Mouse (Mus musculus) forebrain, embryonic 12.5 days (tissue): ENCODE measurements at regions not wholly inside any gene's neighbourhood (a gene's known extent, or its start where the extent isn't known, plus 50 kb on each side); places are given as distances from the start of the nearest gene placed in this dataset.
A peak's percentile ranks its signal among the peaks of the same experiment; 100 is the strongest.

Experiments used
- ATAC-seq: fragments of 200-750 bp; cut with Nextera tagmentation; 2 replicates; pipeline ENCODE4 v1.8.0; 2017; ENCODE audit warnings: moderate TSS enrichment; ENCODE audit not compliant: low FRiP score
- H3K27ac ChIP-seq: fragments of 300-500 bp; sonication (generic); 2 replicates; pipeline ENCODE4 v1.5.1; 2016; ENCODE audit warnings: mild to moderate bottlenecking
- H3K27me3 ChIP-seq: fragments of 300-500 bp; sonication (generic); 2 replicates; pipeline ENCODE4 v1.6.1; 2016; ENCODE audit warnings: mild to moderate bottlenecking
- H3K36me3 ChIP-seq: fragments of 300-500 bp; sonication (generic); replicated peaks from 2 replicates; pipeline ENCODE4 v1.6.1; 2016; ENCODE audit warnings: mild to moderate bottlenecking
- H3K4me1 ChIP-seq: fragments of 300-500 bp; sonication (generic); 2 replicates; pipeline ENCODE4 v1.6.1; 2016
- H3K4me2 ChIP-seq: fragments of 300-500 bp; sonication (generic); 2 replicates; pipeline ENCODE4 v1.6.1; 2016; ENCODE audit warnings: mild to moderate bottlenecking, moderate library complexity
- H3K4me3 ChIP-seq: fragments of 300-500 bp; sonication (generic); replicated peaks from 2 replicates; pipeline ENCODE4 v1.5.1; 2016; ENCODE audit warnings: mild to moderate bottlenecking
- H3K9ac ChIP-seq: fragments of 300-500 bp; sonication (generic); 2 replicates; pipeline ENCODE4 v1.6.1; 2016; ENCODE audit warnings: mild to moderate bottlenecking
- H3K9me3 ChIP-seq: fragments of 300-500 bp; sonication (generic); 2 replicates; pipeline ENCODE4 v1.6.1; 2016
- WGBS: fragments of 180-500 bp; shearing (Covaris S2); methylation state at CpG from one replicate; pipeline ENCODE4 v1.1.7; 2016; 5-methylcytosine and 5-hydroxymethylcytosine counted together

DNA sequence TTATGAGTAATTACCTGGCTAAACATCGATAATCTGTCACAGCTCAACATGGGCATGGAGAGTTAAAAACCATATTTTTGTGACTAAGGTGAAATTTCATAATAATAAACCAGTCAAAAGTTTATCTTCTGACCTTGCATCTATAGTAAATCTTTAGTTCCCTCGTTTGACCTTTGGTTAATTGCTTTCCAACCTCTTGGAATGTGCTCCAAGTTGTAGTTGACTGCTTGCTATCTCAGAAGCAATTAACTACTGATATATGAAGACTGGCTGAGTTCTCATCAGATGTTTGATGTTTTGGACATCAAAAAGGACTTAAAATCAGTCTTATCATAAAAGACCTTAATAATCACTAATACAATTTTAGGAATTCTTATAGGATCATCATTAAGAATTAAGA lies 895.8 kb upstream of the Tmprss15 start:
- no peak overlapping the region for H3K4me2 ChIP-seq
- no peak overlapping the region for H3K27ac ChIP-seq
- H3K27me3 ChIP-seq, result no peaks in the 10 kb centered on the region
- no peak for ATAC-seq
- no peaks in the 10 kb centered on the region for H3K4me1 ChIP-seq
- H3K36me3 ChIP-seq, result no peaks in the 10 kb centered on the region
- H3K4me3 ChIP-seq, result no peak overlapping the region
- no peaks in the 10 kb centered on the region for H3K9me3 ChIP-seq
- WGBS, result 81% methylated on average over 2 of the region's 2 CpGs
- no peak overlapping the region for H3K9ac ChIP-seq

GRCm38 (mm10) chr16:79972146-79972545 lies 881.2 kb upstream of the Tmprss15 start:
- H3K9me3 ChIP-seq, result no peaks in the 10 kb centered on the region
- no peaks in the 10 kb centered on the region for H3K36me3 ChIP-seq
- no peaks in the 10 kb centered on the region for H3K4me1 ChIP-seq
- no peak overlapping the region for H3K4me3 ChIP-seq
- no peak overlapping the region for H3K27ac ChIP-seq
- H3K27me3 ChIP-seq, result no peaks in the 10 kb centered on the region
- WGBS, result 78% methylated on average over 6 of the region's 6 CpGs
- no peak overlapping the region for H3K4me2 ChIP-seq
- ATAC-seq, result no peak
- H3K9ac ChIP-seq, result no peak overlapping the region

GRCm38 (mm10) chr16:79937042-79937441 lies 846.1 kb upstream of the Tmprss15 start:
- Histone ChIP-seq H3K36me3 (no peaks in the 10 kb centered on the region), H3K27ac (no peak overlapping the region), H3K9ac (no peak overlapping the region), H3K4me2 (no peak overlapping the region), H3K27me3 (no peaks in the 10 kb centered on the region), H3K4me1 (no peaks in the 10 kb centered on the region), H3K4me3 (no peak overlapping the region), H3K9me3 (no peaks in the 10 kb centered on the region)
- 83% methylated on average over 2 of the region's 2 CpGs for WGBS
- no peak for ATAC-seq

DNA sequence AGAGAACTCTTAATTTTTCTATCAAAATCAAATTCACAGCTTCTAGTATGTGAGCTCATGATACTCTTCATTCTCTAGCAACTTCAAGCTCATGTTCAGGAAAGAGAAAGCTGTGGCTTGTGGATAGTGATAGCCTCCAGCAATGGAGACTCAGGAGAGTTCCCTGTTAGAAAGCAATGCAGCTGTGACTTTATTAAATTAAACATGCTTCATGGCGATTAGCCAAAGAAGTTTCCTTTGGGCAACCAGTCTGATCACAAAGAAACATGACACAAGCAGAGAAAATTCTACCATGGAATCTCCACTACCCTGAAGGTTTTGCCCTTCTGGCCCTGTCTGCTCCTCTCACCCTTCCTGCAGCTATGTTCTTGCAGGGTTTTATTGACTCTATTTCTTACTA lies 816.2 kb upstream of the Tmprss15 start:
- no peaks in the 10 kb centered on the region for H3K27me3 ChIP-seq
- no peaks in the 10 kb centered on the region for H3K36me3 ChIP-seq
- 71% methylated on average over 1 of the region's 1 CpGs for WGBS
- no peak for ATAC-seq
- H3K4me1 ChIP-seq, result no peaks in the 10 kb centered on the region
- no peak overlapping the region for H3K4me2 ChIP-seq
- no peak overlapping the region for H3K27ac ChIP-seq
- no peaks in the 10 kb centered on the region for H3K9me3 ChIP-seq
- no peak overlapping the region for H3K9ac ChIP-seq
- no peak overlapping the region for H3K4me3 ChIP-seq

DNA sequence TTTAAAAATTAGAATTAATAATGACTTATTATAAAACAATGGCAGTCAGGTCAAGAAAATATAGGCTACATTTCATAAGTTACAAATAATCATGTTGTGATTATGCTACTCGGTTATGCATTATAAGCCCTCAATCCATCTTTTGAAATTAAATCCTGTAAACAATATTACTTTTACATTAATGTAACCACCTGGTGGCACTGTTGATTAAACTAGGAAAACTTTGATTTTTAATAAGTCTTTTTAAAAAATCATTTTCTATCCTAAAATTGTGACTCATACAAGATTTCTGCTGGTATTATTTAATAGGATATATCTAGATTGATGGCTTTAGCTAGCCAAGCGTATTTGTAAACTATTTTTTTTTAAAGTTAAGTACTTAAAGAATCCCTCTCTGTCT lies 810.6 kb upstream of the Tmprss15 start:
- Histone ChIP-seq H3K4me3 (no peak overlapping the region), H3K4me1 (0 out of 2 replicates have a peak, but pooled peaks cover 4% of the 10 kb centered on the region), H3K9me3 (no peaks in the 10 kb centered on the region), H3K9ac (no peak overlapping the region), H3K27me3 (no peaks in the 10 kb centered on the region), H3K27ac (no peak overlapping the region), H3K36me3 (no peaks in the 10 kb centered on the region), H3K4me2 (no peak overlapping the region)
- 89% methylated on average over 2 of the region's 2 CpGs for WGBS
- no peak for ATAC-seq

DNA sequence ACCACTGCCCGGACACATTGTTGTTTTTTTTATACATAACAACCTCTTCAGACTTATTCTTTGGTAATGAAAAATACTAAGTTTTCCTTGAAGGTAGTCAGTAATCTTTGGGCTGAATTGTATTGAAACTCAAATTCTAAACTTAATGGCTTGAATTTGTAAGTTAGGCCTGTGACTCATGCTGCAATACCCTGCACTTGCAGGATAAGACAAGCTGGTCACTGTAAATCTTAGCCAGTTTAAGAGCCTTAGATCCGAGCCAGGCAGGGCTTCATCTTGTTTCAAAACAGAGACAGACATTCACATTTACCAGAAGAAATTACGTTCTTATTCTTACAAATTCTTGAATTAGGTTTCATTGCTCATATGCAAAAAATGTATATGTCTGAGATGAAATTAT lies 791.0 kb upstream of the Tmprss15 start:
- Histone ChIP-seq H3K36me3 (no peaks in the 10 kb centered on the region), H3K9me3 (no peaks in the 10 kb centered on the region), H3K4me1 (no peaks in the 10 kb centered on the region), H3K4me2 (no peak overlapping the region), H3K27ac (no peak overlapping the region), H3K4me3 (no peak overlapping the region), H3K27me3 (no peaks in the 10 kb centered on the region), H3K9ac (no peak overlapping the region)
- 85% methylated on average over 3 of the region's 3 CpGs for WGBS
- no peak for ATAC-seq

- Histone ChIP-seq H3K4me3 (no peak overlapping the region), H3K27ac (no peak overlapping the region), H3K9me3 (no peaks in the 10 kb centered on the region), H3K27me3 (no peaks in the 10 kb centered on the region), H3K4me2 (no peak overlapping the region), H3K4me1 (no peaks in the 10 kb centered on the region), H3K9ac (no peak overlapping the region), H3K36me3 (no peaks in the 10 kb centered on the region)
- ATAC-seq, result no peak
- WGBS, result 91% methylated on average over 4 of the region's 4 CpGs
Observed at GRCm38 (mm10) chr16:79878063-79878462, 787.2 kb upstream of the Tmprss15 start.

DNA sequence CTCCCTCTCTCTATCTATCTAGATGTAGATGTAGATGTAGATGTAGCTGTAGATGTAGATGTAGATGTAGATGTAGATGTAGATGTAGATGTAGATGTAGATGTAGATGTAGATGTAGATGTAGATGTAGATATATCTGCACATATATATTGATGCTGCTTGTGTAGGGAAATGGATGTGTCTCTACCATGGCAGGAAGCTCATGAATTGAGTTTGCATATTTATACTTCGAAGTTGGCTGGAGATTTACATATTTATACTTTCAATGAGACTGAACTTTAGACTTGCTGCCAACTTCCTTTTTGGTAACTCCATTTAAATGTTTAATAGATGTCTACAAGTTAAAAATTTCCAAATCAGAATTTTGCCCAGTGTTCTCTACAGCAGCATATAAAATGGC lies 785.9 kb upstream of the Tmprss15 start:
- Histone ChIP-seq H3K36me3 (no peaks in the 10 kb centered on the region), H3K4me2 (no peak overlapping the region), H3K27ac (no peak overlapping the region), H3K9ac (no peak overlapping the region), H3K9me3 (no peaks in the 10 kb centered on the region), H3K27me3 (no peaks in the 10 kb centered on the region), H3K4me1 (no peaks in the 10 kb centered on the region), H3K4me3 (no peak overlapping the region)
- ATAC-seq, result no peak
- WGBS, result 80% methylated on average over 1 of the region's 1 CpGs

DNA sequence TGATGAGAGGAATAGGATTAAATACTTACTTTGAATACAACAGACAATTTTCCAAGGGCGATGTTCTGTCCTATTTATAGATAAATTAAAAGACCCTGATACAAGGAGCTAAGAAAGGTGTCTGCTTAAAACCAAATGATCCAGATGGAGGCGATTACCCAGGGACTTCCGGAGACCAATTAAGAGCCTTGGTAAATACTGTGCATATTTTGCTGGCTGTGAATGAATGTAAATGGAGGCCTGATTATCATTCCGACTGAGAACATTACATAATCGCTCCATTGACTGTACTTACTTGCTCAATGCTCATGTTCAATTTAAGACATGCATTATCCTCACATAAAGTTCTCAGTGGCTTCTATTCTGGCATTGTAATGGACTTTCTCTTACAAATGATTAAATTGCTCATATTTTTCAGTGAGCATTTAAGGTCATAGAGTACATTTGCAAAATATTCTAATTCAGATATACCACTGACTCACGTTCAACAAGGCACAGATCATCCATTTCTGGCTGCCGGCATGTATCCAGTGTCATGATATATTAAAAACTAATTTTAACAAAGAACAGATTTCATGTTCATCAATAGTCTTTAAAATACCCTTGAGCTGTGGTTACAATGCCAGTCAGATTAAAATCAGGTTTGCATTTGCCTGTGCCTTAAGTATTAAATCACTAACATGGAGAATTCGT lies 779.8 kb upstream of the Tmprss15 start:
- Histone ChIP-seq H3K9ac (no peak overlapping the region), H3K27me3 (no peaks in the 10 kb centered on the region), H3K4me3 (no peak overlapping the region), H3K4me1 (no peaks in the 10 kb centered on the region), H3K27ac (no peak overlapping the region), H3K4me2 (no peak overlapping the region), H3K9me3 (no peaks in the 10 kb centered on the region), H3K36me3 (no peaks in the 10 kb centered on the region)
- WGBS, result 48% methylated on average over 8 of the region's 8 CpGs
- ATAC-seq, result peak; percentile 91

- 82% methylated on average over 1 of the region's 1 CpGs for WGBS
- Histone ChIP-seq H3K4me3 (no peak overlapping the region), H3K4me1 (no peaks in the 10 kb centered on the region), H3K36me3 (no peaks in the 10 kb centered on the region), H3K27me3 (no peaks in the 10 kb centered on the region), H3K27ac (no peak overlapping the region), H3K9ac (no peak overlapping the region), H3K9me3 (no peaks in the 10 kb centered on the region), H3K4me2 (no peak overlapping the region)
- no peak for ATAC-seq
Observed at GRCm38 (mm10) chr16:79859540-79859939, 768.6 kb upstream of the Tmprss15 start.

DNA sequence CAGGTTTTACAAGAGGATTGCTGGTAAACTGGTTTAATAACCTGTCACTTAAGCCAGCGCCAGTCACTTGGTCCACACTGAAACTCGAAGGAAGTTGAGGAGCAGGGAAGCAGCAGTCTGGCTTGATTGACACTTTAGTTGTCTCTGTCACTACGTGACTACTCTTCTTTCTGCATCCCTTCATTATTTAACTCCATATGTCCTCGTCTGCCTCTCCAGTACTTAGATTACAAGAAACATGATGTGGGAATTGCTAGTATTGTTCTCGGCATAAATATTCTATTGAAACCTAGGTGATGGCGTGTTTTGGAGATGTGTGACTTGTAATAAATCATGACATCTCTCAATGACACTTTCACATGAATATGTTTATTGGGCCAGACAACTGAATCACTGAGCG lies 758.3 kb upstream of the Tmprss15 start:
- no peak for ATAC-seq
- H3K4me2 ChIP-seq, result no peak overlapping the region
- H3K27me3 ChIP-seq, result no peaks in the 10 kb centered on the region
- H3K9ac ChIP-seq, result no peak overlapping the region
- 81% methylated on average over 7 of the region's 7 CpGs for WGBS
- no peak overlapping the region for H3K27ac ChIP-seq
- no peaks in the 10 kb centered on the region for H3K9me3 ChIP-seq
- H3K4me3 ChIP-seq, result no peak overlapping the region
- H3K36me3 ChIP-seq, result no peaks in the 10 kb centered on the region
- no peaks in the 10 kb centered on the region for H3K4me1 ChIP-seq

GRCm38 (mm10) chr16:79816913-79817312 lies 726.0 kb upstream of the Tmprss15 start:
- H3K27ac ChIP-seq, result no peak overlapping the region
- WGBS, result 65% methylated on average over 1 of the region's 1 CpGs
- no peaks in the 10 kb centered on the region for H3K4me1 ChIP-seq
- H3K36me3 ChIP-seq, result no peaks in the 10 kb centered on the region
- H3K4me3 ChIP-seq, result no peak overlapping the region
- ATAC-seq, result no peak
- no peak overlapping the region for H3K9ac ChIP-seq
- H3K27me3 ChIP-seq, result no peaks in the 10 kb centered on the region
- H3K9me3 ChIP-seq, result no peaks in the 10 kb centered on the region
- no peak overlapping the region for H3K4me2 ChIP-seq

DNA sequence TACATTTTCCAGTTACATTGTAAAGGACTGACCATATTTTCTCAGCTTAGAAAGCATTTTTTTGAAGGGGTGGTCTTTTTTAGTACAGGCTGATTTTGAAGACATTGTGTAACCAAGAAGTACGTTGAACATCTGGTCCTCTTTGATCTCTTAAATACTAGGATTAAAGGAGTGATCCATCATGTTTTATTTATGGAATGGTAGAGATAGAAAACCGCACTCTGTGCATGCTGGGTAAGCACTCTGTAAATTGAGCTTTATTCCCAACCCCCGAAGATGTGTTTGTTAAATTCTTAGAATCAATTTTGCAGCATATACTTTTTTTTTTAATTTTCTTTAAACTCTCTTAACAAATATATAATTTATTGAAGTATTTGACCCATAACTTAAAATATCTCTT lies 687.8 kb upstream of the Tmprss15 start:
- no peaks in the 10 kb centered on the region for H3K36me3 ChIP-seq
- no peak for ATAC-seq
- no peaks in the 10 kb centered on the region for H3K4me1 ChIP-seq
- H3K4me2 ChIP-seq, result no peak overlapping the region
- H3K27ac ChIP-seq, result no peak overlapping the region
- 71% methylated on average over 3 of the region's 3 CpGs for WGBS
- H3K4me3 ChIP-seq, result no peak overlapping the region
- no peak overlapping the region for H3K9ac ChIP-seq
- H3K9me3 ChIP-seq, result no peaks in the 10 kb centered on the region
- no peaks in the 10 kb centered on the region for H3K27me3 ChIP-seq
